Mouse (Mus musculus): ENCODE results near the gene Cfap126. TPM values are rescaled to one million over a fixed set of nuclear protein-coding genes. Genes with fewer than 3 reads are reported as not detected.

Gene Cfap126
- polyA plus RNA-seq, 1 experiment, result 16.7 TPM

DNA sequence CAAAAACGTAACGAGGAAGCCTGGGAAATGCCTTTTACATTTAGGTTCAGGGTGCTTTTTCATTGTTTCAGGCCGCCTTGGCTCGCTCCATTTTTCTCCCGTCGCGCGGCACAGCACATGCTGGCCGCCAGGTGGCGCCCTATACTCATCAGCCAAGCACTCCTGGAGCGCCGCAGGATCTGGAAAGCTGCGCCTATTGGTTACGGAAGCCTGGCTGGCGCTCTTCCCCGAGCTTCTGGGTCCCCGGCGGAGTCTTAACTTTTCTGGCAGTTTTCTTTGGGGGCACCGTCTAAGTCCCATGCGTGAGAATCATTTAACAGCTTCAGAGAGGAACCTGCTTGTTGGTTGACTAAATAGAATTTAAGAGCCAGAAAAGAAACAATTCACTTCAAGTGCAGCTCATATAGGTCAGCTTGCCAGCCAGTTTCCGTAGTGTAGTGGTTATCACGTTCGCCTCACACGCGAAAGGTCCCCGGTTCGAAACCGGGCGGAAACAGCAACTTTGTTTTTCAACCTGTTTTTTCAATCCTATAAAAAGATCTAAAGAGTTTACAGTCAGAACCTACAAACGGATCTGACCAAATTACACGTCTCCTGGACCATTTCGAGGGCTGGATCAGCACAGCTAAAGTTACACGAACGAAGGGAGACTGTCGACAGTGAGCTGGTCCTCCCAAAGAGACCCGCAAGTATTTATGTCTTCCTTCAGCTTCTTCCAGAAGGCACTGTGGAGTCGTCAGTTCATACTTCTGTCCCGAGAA lies 2.5 kb upstream of the Cfap126 start:
- no peaks in the 10 kb centered on the region for H3K36me3 ChIP-seq (ENCODE audit: control insufficient read depth, insufficient read depth, low read length)
- peaks cover 3% of the 10 kb centered on the region; the same call in 1 of the 2 replicates for H3K4me1 ChIP-seq (ENCODE audit: control insufficient read depth, insufficient read depth, low read length)
- H3K27ac ChIP-seq (ENCODE audit: insufficient read depth, low read depth, low read length), result peak overlapping the region; percentile 87
- H3K27me3 ChIP-seq (replicated peaks; ENCODE audit: control insufficient read depth, insufficient read depth, low read length), result no peaks in the 10 kb centered on the region
- DNase-seq, result peak; percentile 97
- no peak for TF ChIP-seq POLR2A (IDR thresholded peaks at IDR 0.05; ENCODE audit: low read depth, low read length)
- peak; percentile 86 for TF ChIP-seq CTCF (conservative IDR thresholded peaks at IDR 0.05; ENCODE audit: insufficient read depth, insufficient read length, low read depth, low read length)
- under 1% methylated on average over 38 of the region's 38 CpGs for WGBS
- H3K4me3 ChIP-seq (ENCODE audit: insufficient read depth, low read depth, low read length), result peak overlapping the region; percentile 71

DNA sequence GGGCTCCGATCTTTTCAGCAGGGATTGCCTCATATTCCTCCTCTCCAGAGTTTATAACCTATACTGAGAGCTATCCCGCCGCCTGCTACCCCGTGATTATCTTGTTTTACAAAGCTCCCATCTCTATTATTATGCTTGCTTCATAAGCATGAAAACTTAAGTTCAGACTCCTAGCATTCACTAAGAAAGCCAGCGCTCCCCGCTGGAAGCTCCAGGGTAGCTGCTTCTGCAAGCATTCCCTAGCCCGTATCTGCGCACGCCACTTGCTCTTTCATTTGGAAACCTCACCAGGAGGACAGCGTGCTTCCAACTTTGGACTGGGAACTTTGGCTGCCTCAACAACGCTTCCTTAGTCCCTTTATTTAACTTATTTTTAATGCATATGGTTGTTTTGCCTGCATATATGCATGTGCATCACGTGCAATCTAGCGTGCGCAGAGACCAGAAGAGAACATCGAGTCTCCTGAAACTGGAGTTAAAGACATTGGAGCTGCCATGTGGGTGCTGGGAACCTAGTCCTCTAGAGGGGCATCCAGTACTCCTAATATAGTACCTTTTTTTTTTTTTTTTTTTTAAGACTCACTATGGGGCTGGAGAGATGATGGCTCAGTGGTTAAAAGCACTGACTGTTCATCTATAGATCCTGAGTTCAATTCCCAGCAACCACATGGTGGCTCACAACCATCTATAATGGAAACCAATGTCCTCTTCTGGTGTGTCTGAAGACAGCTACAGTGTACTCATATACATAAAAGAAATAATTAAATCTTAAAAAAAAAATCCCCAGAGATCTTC lies 1.7 kb upstream of the Cfap126 start:
- no peak for TF ChIP-seq CTCF (conservative IDR thresholded peaks at IDR 0.05; ENCODE audit: insufficient read depth, insufficient read length, low read depth, low read length)
- TF ChIP-seq POLR2A (IDR thresholded peaks at IDR 0.05; ENCODE audit: low read depth, low read length), result no peak
- Histone ChIP-seq H3K27ac (ENCODE audit: insufficient read depth, low read depth, low read length) (peak overlapping the region; percentile 87), H3K27me3 (replicated peaks; ENCODE audit: control insufficient read depth, insufficient read depth, low read length) (no peaks in the 10 kb centered on the region), H3K4me3 (ENCODE audit: insufficient read depth, low read depth, low read length) (peak overlapping the region; percentile 71), H3K4me1 (ENCODE audit: control insufficient read depth, insufficient read depth, low read length) (peaks cover 3% of the 10 kb centered on the region; the same call in 1 of the 2 replicates), H3K36me3 (ENCODE audit: control insufficient read depth, insufficient read depth, low read length) (no peaks in the 10 kb centered on the region)
- 5% methylated on average over 15 of the region's 15 CpGs for WGBS
- DNase-seq, result peak; percentile 73

DNA sequence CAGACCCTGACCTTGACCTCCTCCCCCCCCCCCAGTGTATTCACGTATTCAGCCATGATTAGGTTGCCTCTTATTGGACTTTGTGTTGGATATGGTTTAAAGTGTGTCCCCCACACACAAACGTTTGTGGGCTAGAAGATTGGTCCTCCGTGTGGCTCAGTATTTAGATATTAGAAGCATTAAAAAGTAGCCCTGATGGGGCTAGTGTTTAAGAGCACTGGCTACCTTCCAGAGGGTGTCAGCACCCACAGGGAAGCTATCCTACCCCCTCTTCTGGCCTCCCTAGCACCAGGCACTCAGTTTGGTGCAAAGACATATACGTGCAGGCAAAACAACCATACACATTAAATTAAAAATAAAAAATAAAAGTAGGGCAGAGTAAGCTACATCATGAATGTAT lies 732 bp upstream of the Cfap126 start:
- Histone ChIP-seq H3K4me3 (ENCODE audit: insufficient read depth, low read depth, low read length) (no peak overlapping the region), H3K36me3 (ENCODE audit: control insufficient read depth, insufficient read depth, low read length) (no peaks in the 10 kb centered on the region), H3K27me3 (replicated peaks; ENCODE audit: control insufficient read depth, insufficient read depth, low read length) (no peaks in the 10 kb centered on the region), H3K27ac (ENCODE audit: insufficient read depth, low read depth, low read length) (no peak overlapping the region), H3K4me1 (ENCODE audit: control insufficient read depth, insufficient read depth, low read length) (peaks cover 3% of the 10 kb centered on the region; the same call in 1 of the 2 replicates)
- TF ChIP-seq POLR2A (IDR thresholded peaks at IDR 0.05; ENCODE audit: low read depth, low read length) (no peak), CTCF (conservative IDR thresholded peaks at IDR 0.05; ENCODE audit: insufficient read depth, insufficient read length, low read depth, low read length) (no peak)
- DNase-seq, result no peak
- 79% methylated on average over 4 of the region's 4 CpGs for WGBS

DNA sequence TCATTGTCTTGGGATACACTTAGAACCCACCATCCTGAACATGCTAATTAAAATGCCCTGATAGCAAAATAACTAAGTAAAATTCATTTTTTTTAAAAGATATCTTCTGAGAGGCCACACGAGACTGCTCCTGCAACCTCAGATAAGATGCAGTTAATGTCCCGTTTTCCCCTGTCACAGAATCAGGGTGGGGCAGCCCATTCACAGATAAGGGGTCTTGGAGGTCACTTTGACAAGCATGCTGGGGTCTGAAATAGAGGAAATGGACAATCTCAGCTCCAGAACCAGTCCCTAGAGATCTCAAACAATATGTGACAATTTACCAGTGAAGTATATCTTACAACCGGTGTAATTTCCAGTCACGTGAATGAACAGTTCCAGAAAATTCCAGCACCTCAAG lies 2.6 kb downstream of the Cfap126 start:
- no peak for TF ChIP-seq POLR2A (IDR thresholded peaks at IDR 0.05; ENCODE audit: low read depth, low read length)
- TF ChIP-seq CTCF (conservative IDR thresholded peaks at IDR 0.05; ENCODE audit: insufficient read depth, insufficient read length, low read depth, low read length), result no peak
- no peaks in the 10 kb centered on the region for H3K27me3 ChIP-seq (replicated peaks; ENCODE audit: control insufficient read depth, insufficient read depth, low read length)
- 78% methylated on average over 4 of the region's 4 CpGs for WGBS

DNA sequence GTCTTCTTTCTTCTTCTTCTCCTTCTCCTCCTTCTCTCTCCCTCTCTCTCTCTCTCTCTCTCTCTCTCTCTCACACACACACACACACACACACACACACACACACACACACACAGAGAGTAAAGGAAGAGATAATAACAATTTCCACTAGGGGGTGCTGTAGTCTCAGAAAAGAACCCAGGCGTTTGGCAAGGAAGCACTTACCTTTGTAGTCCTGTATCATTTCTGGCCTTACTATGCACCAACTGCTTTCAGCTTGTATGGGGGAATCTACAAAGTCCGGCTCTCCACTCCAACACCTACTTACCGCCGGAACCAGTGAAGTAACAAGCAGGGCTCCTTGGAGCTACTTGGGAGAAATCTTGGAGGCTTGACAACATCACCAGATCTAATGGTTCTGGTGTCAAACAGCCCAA lies 4.6 kb downstream of the Cfap126 start:
- H3K4me3 ChIP-seq (ENCODE audit: insufficient read depth, low read depth, low read length), result no peak overlapping the region

More for the DNA sequence above, 2.6 kb downstream of the Cfap126 start:
- DNase-seq, result no peak
- no peak overlapping the region for H3K27ac ChIP-seq (ENCODE audit: insufficient read depth, low read depth, low read length)
- no peak overlapping the region for H3K4me3 ChIP-seq (ENCODE audit: insufficient read depth, low read depth, low read length)
- H3K4me1 ChIP-seq (ENCODE audit: control insufficient read depth, insufficient read depth, low read length), result no peaks in the 10 kb centered on the region; the same call in 1 of the 2 replicates
- no peaks in the 10 kb centered on the region for H3K36me3 ChIP-seq (ENCODE audit: control insufficient read depth, insufficient read depth, low read length)

DNA sequence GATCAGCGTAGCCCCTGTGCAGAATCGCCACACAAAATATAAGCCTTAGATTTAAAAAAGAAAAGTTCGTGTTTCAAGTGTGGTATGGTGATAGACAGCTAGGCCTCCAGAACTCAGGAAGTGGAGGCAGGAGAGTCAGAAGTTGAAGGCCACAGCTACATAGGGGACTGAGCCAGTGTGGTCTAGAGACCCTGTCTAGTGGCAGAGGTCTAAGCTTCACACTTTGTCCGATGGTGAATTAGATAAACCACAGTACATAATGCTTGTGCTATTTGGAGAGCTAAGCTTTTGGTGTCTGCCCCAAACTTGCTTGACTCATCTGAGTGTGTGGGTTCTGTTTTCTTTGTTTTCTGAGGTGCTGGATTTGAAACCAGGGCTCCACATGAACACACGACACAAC lies 5.3 kb downstream of the Cfap126 start:
- Histone ChIP-seq H3K36me3 (ENCODE audit: control insufficient read depth, insufficient read depth, low read length) (no peaks in the 10 kb centered on the region), H3K27me3 (replicated peaks; ENCODE audit: control insufficient read depth, insufficient read depth, low read length) (no peaks in the 10 kb centered on the region), H3K4me3 (ENCODE audit: insufficient read depth, low read depth, low read length) (no peak overlapping the region), H3K4me1 (ENCODE audit: control insufficient read depth, insufficient read depth, low read length) (no peaks in the 10 kb centered on the region; the same call in 1 of the 2 replicates), H3K27ac (ENCODE audit: insufficient read depth, low read depth, low read length) (no peak overlapping the region)
- WGBS, result 85% methylated on average over 5 of the region's 5 CpGs
- TF ChIP-seq POLR2A (IDR thresholded peaks at IDR 0.05; ENCODE audit: low read depth, low read length) (no peak), CTCF (conservative IDR thresholded peaks at IDR 0.05; ENCODE audit: insufficient read depth, insufficient read length, low read depth, low read length) (no peak)
- DNase-seq, result no peak

More for the DNA sequence above, 4.6 kb downstream of the Cfap126 start:
- H3K27ac ChIP-seq (ENCODE audit: insufficient read depth, low read depth, low read length), result no peak overlapping the region
- TF ChIP-seq CTCF (conservative IDR thresholded peaks at IDR 0.05; ENCODE audit: insufficient read depth, insufficient read length, low read depth, low read length) (peak; percentile 24; the same call in 1 of the 2 replicates), POLR2A (IDR thresholded peaks at IDR 0.05; ENCODE audit: low read depth, low read length) (no peak)
- peak; percentile 87 for DNase-seq
- H3K4me1 ChIP-seq (ENCODE audit: control insufficient read depth, insufficient read depth, low read length), result no peaks in the 10 kb centered on the region; the same call in 1 of the 2 replicates
- no peaks in the 10 kb centered on the region for H3K36me3 ChIP-seq (ENCODE audit: control insufficient read depth, insufficient read depth, low read length)
- no peaks in the 10 kb centered on the region for H3K27me3 ChIP-seq (replicated peaks; ENCODE audit: control insufficient read depth, insufficient read depth, low read length)
- WGBS, result 4% methylated on average over 4 of the region's 4 CpGs

DNA sequence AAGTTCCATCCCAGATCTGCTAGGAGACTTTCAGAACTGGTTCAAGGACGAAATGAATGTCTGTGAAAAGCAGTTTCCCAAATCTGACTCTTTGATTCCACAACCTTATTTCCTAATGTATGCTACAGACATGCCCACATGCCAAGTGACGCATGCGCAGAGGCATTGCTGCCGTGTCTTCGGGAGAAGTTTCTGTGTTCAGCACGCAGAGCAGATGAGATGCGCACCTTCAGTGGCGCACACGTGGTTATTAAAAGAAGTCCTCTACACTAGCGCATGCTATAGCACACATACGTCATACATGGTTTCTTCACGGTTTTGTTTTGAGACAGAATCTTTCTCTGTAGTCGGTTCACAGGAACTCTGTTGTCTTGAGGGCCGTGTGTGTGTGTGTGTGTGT lies 5.7 kb downstream of the Cfap126 start:
- Histone ChIP-seq H3K4me1 (ENCODE audit: control insufficient read depth, insufficient read depth, low read length) (no peaks in the 10 kb centered on the region; the same call in 1 of the 2 replicates), H3K27ac (ENCODE audit: insufficient read depth, low read depth, low read length) (no peak overlapping the region), H3K27me3 (replicated peaks; ENCODE audit: control insufficient read depth, insufficient read depth, low read length) (no peaks in the 10 kb centered on the region), H3K36me3 (ENCODE audit: control insufficient read depth, insufficient read depth, low read length) (no peaks in the 10 kb centered on the region), H3K4me3 (ENCODE audit: insufficient read depth, low read depth, low read length) (no peak overlapping the region)
- DNase-seq, result no peak
- TF ChIP-seq POLR2A (IDR thresholded peaks at IDR 0.05; ENCODE audit: low read depth, low read length), result no peak
- TF ChIP-seq CTCF (conservative IDR thresholded peaks at IDR 0.05; ENCODE audit: insufficient read depth, insufficient read length, low read depth, low read length), result no peak
- WGBS, result 87% methylated on average over 14 of the region's 14 CpGs

All from kidney, adult 2 months (tissue).